Mouse (Mus musculus): ENCODE data around the gene Acta1. TPM values are rescaled to one million over a fixed set of nuclear protein-coding genes. Genes with fewer than 3 reads are reported as not detected.
A peak's percentile ranks its signal among the peaks of the same experiment; 100 is the strongest.

The Acta1 gene
- total and polyA plus RNA-seq, 2 experiments from 2014 or later, result 18.9 to 22.7 TPM

DNA sequence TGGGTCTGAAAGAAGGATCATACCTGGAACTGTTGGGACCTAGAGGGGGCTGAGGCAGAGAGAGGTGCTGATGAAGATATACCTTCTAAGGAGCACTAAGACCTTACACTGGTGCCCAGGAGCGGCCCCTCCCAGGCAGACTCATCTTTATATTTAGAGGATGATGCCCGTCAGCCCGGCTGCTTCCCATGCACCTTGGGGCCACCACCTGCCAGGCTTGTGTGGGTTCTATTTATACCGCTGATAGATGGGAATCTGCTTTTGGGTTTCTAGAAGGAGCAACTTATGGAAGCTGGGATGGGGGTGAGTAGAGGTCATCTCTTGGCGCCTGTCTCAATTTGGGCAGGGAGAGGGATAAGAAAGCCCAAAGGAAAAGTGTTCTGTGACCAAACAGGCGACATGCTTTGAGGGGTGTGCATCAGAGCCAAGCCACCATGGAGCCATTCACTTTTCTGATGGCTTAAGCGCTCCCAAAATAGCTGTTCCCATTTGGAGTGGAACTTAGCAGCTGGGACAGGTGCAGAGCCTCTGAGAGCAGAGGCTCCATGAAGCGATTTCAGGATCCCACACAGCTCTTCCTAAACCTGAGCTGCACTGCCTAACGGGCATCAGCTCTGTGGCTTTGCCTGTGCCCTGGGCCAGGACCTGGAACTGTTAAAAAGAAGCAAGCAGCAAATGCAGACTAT, 1.3 kb upstream of the Acta1 start:
- no peak overlapping the region for H3K27ac ChIP-seq (ENCODE audit: low read depth, low read length)
- peaks cover 20% of the 10 kb centered on the region for H3K27me3 ChIP-seq (ENCODE audit: insufficient read depth, low read length)
- WGBS, result 76% methylated on average over 9 of the region's 9 CpGs
- TF ChIP-seq CTCF (IDR thresholded peaks at IDR 0.05), result no peak
- H3K36me3 ChIP-seq (ENCODE audit: insufficient read depth, low read length), result peaks cover 5% of the 10 kb centered on the region
- H3K9me3 ChIP-seq (ENCODE audit: low read length), result no peaks in the 10 kb centered on the region
- H3K4me1 ChIP-seq (ENCODE audit: insufficient read depth, low read length), result peaks cover 4% of the 10 kb centered on the region; the same call in 1 of the 2 replicates
- no peak overlapping the region for H3K9ac ChIP-seq (replicated peaks; ENCODE audit: low read length, poor library complexity, severe bottlenecking)
- H3K4me2 ChIP-seq (ENCODE audit: low read depth, low read length, poor library complexity, severe bottlenecking), result no peak overlapping the region
- DNase-seq (ENCODE audit: low spot score) (no peak), ATAC-seq (ENCODE audit: low FRiP score) (no peak)
- no peak overlapping the region for H3K4me3 ChIP-seq (ENCODE audit: low read depth, low read length)

DNA sequence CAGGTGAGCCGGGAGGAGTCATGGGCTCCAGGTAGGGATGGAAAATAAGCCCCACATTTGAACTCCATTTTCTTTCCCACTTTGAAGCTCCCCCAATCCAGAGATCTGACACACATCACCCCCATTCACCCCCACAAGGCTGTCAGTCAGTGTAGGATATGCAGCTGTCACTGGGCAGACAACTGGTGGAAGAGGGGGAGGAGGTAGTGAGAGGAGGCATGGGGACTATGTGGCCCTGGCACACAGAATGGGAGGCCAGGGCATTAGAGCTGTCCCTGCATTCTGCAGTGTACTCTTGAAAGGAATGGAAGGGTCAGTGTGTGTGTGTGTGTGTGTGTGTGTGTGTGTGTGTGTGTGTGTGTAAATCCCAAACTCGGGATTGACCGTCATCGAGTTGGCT, 679 bp upstream of the Acta1 start:
- H3K9me3 ChIP-seq (ENCODE audit: low read length), result no peaks in the 10 kb centered on the region
- H3K27me3 ChIP-seq (ENCODE audit: insufficient read depth, low read length), result peaks cover 20% of the 10 kb centered on the region
- DNase-seq (ENCODE audit: low spot score) (no peak), ATAC-seq (ENCODE audit: low FRiP score) (no peak)
- H3K4me2 ChIP-seq (ENCODE audit: low read depth, low read length, poor library complexity, severe bottlenecking), result no peak overlapping the region
- no peak for TF ChIP-seq CTCF (IDR thresholded peaks at IDR 0.05)
- no peak overlapping the region for H3K9ac ChIP-seq (replicated peaks; ENCODE audit: low read length, poor library complexity, severe bottlenecking)
- H3K36me3 ChIP-seq (ENCODE audit: insufficient read depth, low read length), result peaks cover 5% of the 10 kb centered on the region
- 83% methylated on average over 3 of the region's 4 CpGs for WGBS
- H3K4me3 ChIP-seq (ENCODE audit: low read depth, low read length), result no peak overlapping the region
- peaks cover 4% of the 10 kb centered on the region; the same call in 1 of the 2 replicates for H3K4me1 ChIP-seq (ENCODE audit: insufficient read depth, low read length)
- no peak overlapping the region for H3K27ac ChIP-seq (ENCODE audit: low read depth, low read length)

DNA sequence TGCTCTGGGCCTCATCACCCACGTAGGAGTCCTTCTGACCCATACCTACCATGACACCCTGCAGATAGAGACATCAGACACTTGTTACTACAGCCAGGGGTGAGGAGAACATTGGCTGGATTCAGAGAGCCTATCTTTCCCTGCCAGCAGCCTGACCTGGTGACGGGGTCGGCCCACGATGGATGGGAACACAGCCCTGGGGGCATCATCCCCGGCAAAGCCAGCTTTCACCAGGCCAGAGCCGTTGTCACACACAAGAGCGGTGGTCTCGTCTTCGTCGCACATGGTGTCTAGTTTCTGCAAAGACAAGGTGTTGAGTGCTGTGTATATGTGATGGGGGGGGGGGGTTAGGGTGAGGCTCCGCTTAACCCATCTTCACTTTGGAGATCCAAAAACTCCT, 1.1 kb downstream of the Acta1 start:
- Histone ChIP-seq H3K4me3 (ENCODE audit: low read depth, low read length) (no peak overlapping the region), H3K36me3 (ENCODE audit: insufficient read depth, low read length) (no peaks in the 10 kb centered on the region), H3K27ac (ENCODE audit: low read depth, low read length) (no peak overlapping the region), H3K4me1 (ENCODE audit: insufficient read depth, low read length) (peaks cover 4% of the 10 kb centered on the region; the same call in 1 of the 2 replicates), H3K9ac (replicated peaks; ENCODE audit: low read length, poor library complexity, severe bottlenecking) (no peak overlapping the region), H3K9me3 (ENCODE audit: low read length) (no peaks in the 10 kb centered on the region), H3K27me3 (ENCODE audit: insufficient read depth, low read length) (peaks cover 29% of the 10 kb centered on the region), H3K4me2 (ENCODE audit: low read depth, low read length, poor library complexity, severe bottlenecking) (no peak overlapping the region)
- TF ChIP-seq CTCF (IDR thresholded peaks at IDR 0.05), result no peak
- DNase-seq (ENCODE audit: low spot score), result no peak
- 78% methylated on average over 11 of the region's 11 CpGs for WGBS
- ATAC-seq (ENCODE audit: low FRiP score), result no peak

DNA sequence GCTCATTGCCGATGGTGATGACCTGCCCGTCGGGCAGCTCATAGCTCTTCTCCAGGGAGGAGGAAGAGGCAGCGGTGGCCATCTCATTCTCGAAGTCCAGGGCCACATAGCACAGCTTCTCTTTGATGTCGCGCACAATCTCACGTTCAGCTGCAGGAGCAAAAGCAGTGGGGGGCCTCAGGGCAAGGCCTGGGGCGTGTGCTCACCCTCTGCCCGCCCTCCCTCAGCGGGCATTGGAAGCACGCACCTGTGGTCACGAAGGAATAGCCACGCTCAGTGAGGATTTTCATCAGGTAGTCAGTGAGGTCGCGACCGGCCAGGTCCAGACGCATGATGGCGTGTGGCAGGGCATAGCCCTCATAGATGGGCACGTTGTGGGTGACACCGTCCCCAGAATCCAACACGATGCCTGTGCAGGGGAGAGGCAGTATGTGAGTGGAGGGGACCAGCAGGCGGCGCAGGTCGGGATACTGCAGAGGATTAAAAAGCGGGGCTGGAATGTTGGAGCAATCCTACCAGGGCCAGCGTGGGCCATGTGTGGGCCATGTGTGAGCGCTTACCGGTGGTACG, 1.9 kb downstream of the Acta1 start:
- 12% methylated on average over 30 of the region's 30 CpGs for WGBS
- H3K9me3 ChIP-seq (ENCODE audit: low read length), result no peaks in the 10 kb centered on the region
- peak; percentile 12; the same call in 1 of the 2 replicates for ATAC-seq (ENCODE audit: low FRiP score)
- H3K4me2 ChIP-seq (ENCODE audit: low read depth, low read length, poor library complexity, severe bottlenecking), result peak overlapping the region; percentile 65
- H3K4me1 ChIP-seq (ENCODE audit: insufficient read depth, low read length), result peaks cover 4% of the 10 kb centered on the region; the same call in 1 of the 2 replicates
- peak overlapping the region; percentile 79 for H3K27ac ChIP-seq (ENCODE audit: low read depth, low read length)
- no peaks in the 10 kb centered on the region for H3K36me3 ChIP-seq (ENCODE audit: insufficient read depth, low read length)
- peak overlapping the region; percentile 66 for H3K9ac ChIP-seq (replicated peaks; ENCODE audit: low read length, poor library complexity, severe bottlenecking)
- TF ChIP-seq CTCF (IDR thresholded peaks at IDR 0.05), result peak; percentile 63
- DNase-seq (ENCODE audit: low spot score), result peak; percentile 30
- peak overlapping the region; percentile 43 for H3K4me3 ChIP-seq (ENCODE audit: low read depth, low read length)
- peaks cover 29% of the 10 kb centered on the region for H3K27me3 ChIP-seq (ENCODE audit: insufficient read depth, low read length)

DNA sequence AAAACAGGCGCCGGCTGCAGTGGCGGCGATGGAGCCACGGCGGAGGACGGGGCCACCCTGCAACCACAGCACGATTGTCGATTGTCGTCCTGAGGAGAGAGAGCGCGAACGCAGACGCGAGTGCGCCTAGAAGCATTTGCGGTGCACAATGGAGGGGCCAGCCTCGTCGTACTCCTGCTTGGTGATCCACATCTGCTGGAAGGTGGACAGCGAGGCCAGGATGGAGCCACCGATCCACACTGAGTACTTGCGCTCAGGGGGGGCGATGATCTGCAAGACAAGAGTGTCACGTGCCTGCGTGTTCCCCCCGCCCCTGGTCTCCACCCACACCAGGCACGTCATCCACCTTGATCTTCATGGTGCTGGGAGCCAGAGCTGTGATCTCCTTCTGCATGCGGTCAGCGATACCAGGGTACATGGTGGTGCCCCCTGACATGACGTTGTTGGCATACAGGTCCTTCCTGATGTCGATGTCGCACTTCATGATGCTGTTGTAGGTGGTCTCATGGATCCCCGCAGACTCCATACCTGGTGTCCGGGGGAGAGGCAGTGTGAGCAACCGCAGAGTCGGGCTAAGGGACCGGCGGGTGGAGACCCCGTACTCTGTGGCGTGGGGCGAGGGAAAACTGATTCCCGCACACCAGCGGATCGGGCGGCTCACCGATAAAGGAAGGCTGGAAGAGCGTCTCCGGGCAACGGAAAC, 2.5 kb downstream of the Acta1 start:
- H3K4me2 ChIP-seq (ENCODE audit: low read depth, low read length, poor library complexity, severe bottlenecking), result peak overlapping the region; percentile 65
- peaks cover 29% of the 10 kb centered on the region for H3K27me3 ChIP-seq (ENCODE audit: insufficient read depth, low read length)
- peaks cover 4% of the 10 kb centered on the region; the same call in 1 of the 2 replicates for H3K4me1 ChIP-seq (ENCODE audit: insufficient read depth, low read length)
- ATAC-seq (ENCODE audit: low FRiP score), result peak; percentile 87
- H3K27ac ChIP-seq (ENCODE audit: low read depth, low read length), result peak overlapping the region; percentile 79
- DNase-seq (ENCODE audit: low spot score), result peak; percentile 84
- WGBS, result under 1% methylated on average over 49 of the region's 49 CpGs
- no peaks in the 10 kb centered on the region for H3K36me3 ChIP-seq (ENCODE audit: insufficient read depth, low read length)
- H3K9me3 ChIP-seq (ENCODE audit: low read length), result no peaks in the 10 kb centered on the region
- H3K4me3 ChIP-seq (ENCODE audit: low read depth, low read length), result peak overlapping the region; percentile 43
- TF ChIP-seq CTCF (IDR thresholded peaks at IDR 0.05), result no peak
- peak overlapping the region; percentile 66 for H3K9ac ChIP-seq (replicated peaks; ENCODE audit: low read length, poor library complexity, severe bottlenecking)
